Comparison of ENCODE assay signal across 14 mouse cellular contexts in the genomic region with DNA sequence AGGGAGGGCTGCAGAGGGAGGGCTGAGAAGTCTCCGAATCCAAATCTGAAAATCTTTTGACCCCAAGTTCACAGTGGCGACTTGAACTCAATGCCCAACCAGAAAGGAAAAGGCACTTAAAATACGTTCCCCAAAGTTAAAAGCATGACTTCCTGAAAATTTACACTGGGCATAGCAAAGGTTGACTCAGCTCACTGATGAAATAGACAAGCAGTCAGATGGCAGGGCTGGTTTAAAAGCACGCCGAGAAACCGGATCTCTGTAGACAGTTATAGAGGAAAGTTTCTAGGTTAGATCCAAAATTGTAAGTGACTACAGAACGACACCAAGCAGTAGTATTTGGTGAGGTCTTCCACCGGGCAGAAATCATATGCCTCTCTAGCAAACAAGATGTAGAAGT. TPM values are rescaled to one million over a fixed set of nuclear protein-coding genes. Genes with fewer than 3 reads are reported as not detected.
A peak's percentile ranks its signal among the peaks of the same experiment; 100 is the strongest.
DNase-seq lines count a peak whose midpoint lies in the region; ATAC-seq lines count a peak whose summit lies in the region.
"Had no signal": no experiment of that assay in that cellular context is flagged by ENCODE, and none has a peak within 500 bp of the region (broad histone marks: within the 10 kb centered on the region; RNA-seq: fewer than 3 reads in every experiment).

No protein-coding gene starts in this region.

- H3K4me1 ChIP-seq in forebrain, embryonic 10.5 days, result peaks cover 27% of the 10 kb centered on the region
- no peaks in the 10 kb centered on the region for H3K4me1 ChIP-seq in forebrain, embryonic 15.5 days
- peaks cover 25% of the 10 kb centered on the region for H3K4me1 ChIP-seq in midbrain, embryonic 10.5 days
- no peaks in the 10 kb centered on the region for H3K4me1 ChIP-seq in midbrain, embryonic 14.5 days (ENCODE audit: control insufficient read depth, insufficient read depth, low read length)

- H3K36me3 ChIP-seq in forebrain, embryonic 10.5 days (replicated peaks), result no peaks in the 10 kb centered on the region
- no peaks in the 10 kb centered on the region for H3K36me3 ChIP-seq in forebrain, embryonic 15.5 days
- no peaks in the 10 kb centered on the region for H3K36me3 ChIP-seq in midbrain, embryonic 10.5 days
- H3K36me3 ChIP-seq in midbrain, embryonic 14.5 days (ENCODE audit: control insufficient read depth, insufficient read depth, low read length), result no peaks in the 10 kb centered on the region
- H3K36me3 ChIP-seq: liver, embryonic 13.5 days had no signal

- H3K9ac ChIP-seq in forebrain, embryonic 15.5 days (replicated peaks), result no peak overlapping the region
- H3K9ac ChIP-seq in midbrain, embryonic 14.5 days (replicated peaks; ENCODE audit: low read length), result no peak overlapping the region
- H3K9ac ChIP-seq: liver, embryonic 13.5 days had no signal

- H3K4me2 ChIP-seq in forebrain, embryonic 15.5 days (replicated peaks), result no peak overlapping the region
- H3K4me2 ChIP-seq in midbrain, embryonic 14.5 days (ENCODE audit: low read length), result no peak overlapping the region
- H3K4me2 ChIP-seq: liver, embryonic 13.5 days had no signal

- ATAC-seq in forebrain, embryonic 15.5 days (replicated peaks), result no peak
- no peak for ATAC-seq in midbrain, embryonic 14.5 days (ENCODE audit: low FRiP score, low TSS enrichment)
- ATAC-seq in megakaryocyte, adult 5-6 weeks (ENCODE audit: poor library complexity, severe bottlenecking), result no peak

- no peak overlapping the region for H3K4me3 ChIP-seq in forebrain, embryonic 10.5 days
- no peak overlapping the region for H3K4me3 ChIP-seq in forebrain, embryonic 15.5 days
- no peak overlapping the region for H3K4me3 ChIP-seq in midbrain, embryonic 10.5 days
- no peak overlapping the region for H3K4me3 ChIP-seq in midbrain, embryonic 14.5 days (replicated peaks; ENCODE audit: low read depth, low read length)
- H3K4me3 ChIP-seq: heart, adult 2 months; liver, embryonic 13.5 days had no signal

- no peaks in the 10 kb centered on the region for H3K9me3 ChIP-seq in forebrain, embryonic 10.5 days
- no peaks in the 10 kb centered on the region for H3K9me3 ChIP-seq in forebrain, embryonic 15.5 days
- no peaks in the 10 kb centered on the region for H3K9me3 ChIP-seq in midbrain, embryonic 10.5 days (replicated peaks)
- H3K9me3 ChIP-seq in midbrain, embryonic 14.5 days (ENCODE audit: control insufficient read depth, low read length), result no peaks in the 10 kb centered on the region
- H3K9me3 ChIP-seq: liver, embryonic 13.5 days had no signal

- DNase-seq in forebrain, embryonic 10.5 days (ENCODE audit: extremely low spot score, low spot score), result no peak
- DNase-seq in midbrain, embryonic 10.5 days (ENCODE audit: low spot score), result no peak
- DNase-seq in midbrain, embryonic 14.5 days, result no peak
- DNase-seq in fibroblast of lung, adult 2 months (ENCODE audit: low read depth), result peak; percentile 32
- DNase-seq in frontal cortex, postnatal 10 days (ENCODE audit: low spot score in 2 of 2), result no peak
- DNase-seq in right cerebral cortex, adult 2 months (ENCODE audit: low spot score in 2 of 2), result no peak
- DNase-seq: cerebellum, adult 9-10 months; liver, embryonic 13.5 days; right cerebral cortex, postnatal 4 days had no signal

- peak overlapping the region; percentile 63 for H3K27ac ChIP-seq in forebrain, embryonic 10.5 days
- no peak overlapping the region for H3K27ac ChIP-seq in forebrain, embryonic 15.5 days (replicated peaks)
- peak overlapping the region; percentile 61 for H3K27ac ChIP-seq in midbrain, embryonic 10.5 days (replicated peaks)
- H3K27ac ChIP-seq in midbrain, embryonic 14.5 days (replicated peaks; ENCODE audit: low read depth, low read length), result no peak overlapping the region
- H3K27ac ChIP-seq: heart, adult 2 months; liver, embryonic 13.5 days had no signal

- 56% methylated on average over 8 of the region's 8 CpGs for WGBS in forebrain, embryonic 10.5 days
- 44% methylated on average over 8 of the region's 8 CpGs for WGBS in forebrain, embryonic 15.5 days
- WGBS in midbrain, embryonic 10.5 days, result 48% methylated on average over 8 of the region's 8 CpGs
- 41% methylated on average over 8 of the region's 8 CpGs for WGBS in midbrain, embryonic 14.5 days

- H3K27me3 ChIP-seq in forebrain, embryonic 10.5 days (ENCODE audit: poor library complexity, severe bottlenecking), result no peaks in the 10 kb centered on the region
- no peaks in the 10 kb centered on the region for H3K27me3 ChIP-seq in forebrain, embryonic 15.5 days
- H3K27me3 ChIP-seq in midbrain, embryonic 10.5 days (ENCODE audit: low read depth, poor library complexity, severe bottlenecking), result no peaks in the 10 kb centered on the region
- H3K27me3 ChIP-seq in midbrain, embryonic 14.5 days (ENCODE audit: control insufficient read depth, insufficient read depth, low read length), result no peaks in the 10 kb centered on the region
- H3K27me3 ChIP-seq: liver, embryonic 13.5 days had no signal

RNA-seq across cellular contexts. Expression of gene Gcnt3, which starts 12.0 kb away (rescaled TPM):
- polyA plus RNA-seq in forebrain, embryonic 10.5 days (2016; fragmentation: Nextera tagmentation; extraction: Ambion mirVana), result not detected in 2 replicates
- polyA plus RNA-seq in forebrain, embryonic 15.5 days (2015; fragmentation: Nextera tagmentation; extraction: Ambion mirVana), result not detected in 2 replicates
- not detected in 2 replicates for polyA plus RNA-seq in midbrain, embryonic 10.5 days (2016; fragmentation: Nextera tagmentation; extraction: Ambion mirVana)
- polyA plus RNA-seq in midbrain, embryonic 14.5 days (2014; fragmentation: Nextera tagmentation; extraction: Ambion mirVana), result not detected in 2 replicates
- not detected in 2 replicates for total RNA-seq in megakaryocyte, adult 5-6 weeks (2015)
- total RNA-seq in megakaryocyte, adult 5-6 weeks (2017), result not detected in 2 replicates
- total RNA-seq: heart, adult 2 months; left cerebral cortex, postnatal 25 days had no signal
- polyA plus RNA-seq: brain, embryonic 14.5 days; heart, adult 2 months; liver, embryonic 13.5 days had no signal

RNA-seq across cellular contexts. Expression of gene Gtf2a2, which starts 37.5 kb away (rescaled TPM):
- polyA plus RNA-seq in forebrain, embryonic 10.5 days (2016; fragmentation: Nextera tagmentation; extraction: Ambion mirVana), result 208 and 210 TPM in 2 replicates
- polyA plus RNA-seq in forebrain, embryonic 15.5 days (2015; fragmentation: Nextera tagmentation; extraction: Ambion mirVana), result 208 and 210 TPM in 2 replicates
- 200 TPM in 2 replicates for polyA plus RNA-seq in midbrain, embryonic 10.5 days (2016; fragmentation: Nextera tagmentation; extraction: Ambion mirVana)
- polyA plus RNA-seq in midbrain, embryonic 14.5 days (2014; fragmentation: Nextera tagmentation; extraction: Ambion mirVana), result 205 and 227 TPM in 2 replicates
- 117 and 126 TPM in 2 replicates for total RNA-seq in megakaryocyte, adult 5-6 weeks (2015)
- total RNA-seq in megakaryocyte, adult 5-6 weeks (2017), result 121 and 130 TPM in 2 replicates

Comparison
In these comparisons a context has a peak if more than half of its experiments do, and no peak if none do; other contexts are left out.
1. H3K27ac ChIP-seq: peak in forebrain, embryonic 10.5 days (single experiment) and midbrain, embryonic 10.5 days (single experiment); none in forebrain, embryonic 15.5 days (single experiment) and midbrain, embryonic 14.5 days (single experiment).